Comparison of ENCODE assay signal across 11 mouse cellular contexts in the genomic region with DNA sequence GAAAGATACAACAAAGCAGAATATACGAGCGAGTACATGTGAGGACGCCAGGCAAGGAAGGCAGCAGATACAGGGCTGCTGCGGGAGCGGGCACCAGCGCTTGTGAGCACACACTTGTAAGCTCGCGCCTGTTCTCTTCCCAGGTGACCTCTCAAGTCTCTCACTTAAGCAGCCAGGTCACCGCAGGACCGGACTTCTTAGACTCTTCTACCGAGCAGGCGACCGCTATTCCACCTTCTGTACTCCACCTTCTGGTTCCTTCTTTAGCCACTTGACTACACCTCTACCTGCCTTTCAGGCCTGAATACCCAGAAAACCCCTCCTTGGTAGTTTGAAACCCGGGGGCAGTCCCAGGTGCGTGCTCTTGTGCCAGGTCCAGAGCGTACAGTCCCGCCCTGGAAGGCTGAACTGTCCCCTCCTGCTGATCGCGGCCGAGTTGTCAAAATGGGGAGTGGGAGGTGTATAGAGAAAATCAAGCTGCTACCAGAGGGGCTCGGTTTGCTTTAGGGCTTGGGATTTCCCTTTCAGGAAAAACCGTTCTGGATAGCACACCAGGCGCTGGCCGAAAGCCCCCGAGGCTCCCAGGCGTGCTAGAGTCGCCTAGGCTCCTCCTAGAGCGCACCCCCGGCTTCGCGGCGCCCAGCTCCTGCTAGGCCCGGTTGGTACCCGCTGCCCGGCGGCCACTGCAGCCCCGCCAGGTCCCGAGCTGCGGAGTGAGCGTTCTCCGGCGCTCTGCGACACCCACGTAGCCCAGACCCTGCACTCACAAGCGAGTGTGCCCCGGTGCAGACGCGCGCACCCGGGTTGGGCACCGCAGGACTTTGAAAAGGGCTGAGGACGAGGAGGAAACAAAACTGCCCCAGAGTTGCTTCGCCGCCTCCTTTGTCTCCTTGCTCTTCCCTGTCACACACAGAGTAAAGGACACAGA. TPM values are rescaled to one million over a fixed set of nuclear protein-coding genes. Genes with fewer than 3 reads are reported as not detected.
DNase-seq lines count a peak whose midpoint lies in the region; ATAC-seq and TF ChIP-seq lines count a peak whose summit lies in the region.
"Had no signal": no experiment of that assay in that cellular context is flagged by ENCODE, and none has a peak within 500 bp of the region (broad histone marks: within the 10 kb centered on the region; RNA-seq: fewer than 3 reads in every experiment).

No protein-coding gene starts in this region.

- peaks cover 25% of the 10 kb centered on the region for H3K27me3 ChIP-seq in kidney, adult 2 months (replicated peaks; ENCODE audit: control insufficient read depth, insufficient read depth, low read length)
- peaks cover 48% of the 10 kb centered on the region for H3K27me3 ChIP-seq in forebrain, embryonic 16.5 days (replicated peaks; ENCODE audit: control insufficient read depth, insufficient read depth, low read length)
- H3K27me3 ChIP-seq in midbrain, embryonic 15.5 days (replicated peaks), result peaks cover 73% of the 10 kb centered on the region

- ATAC-seq in forebrain, embryonic 16.5 days, result peak; percentile 16; the same call in 1 of the 2 replicates
- ATAC-seq in midbrain, embryonic 15.5 days (replicated peaks), result 0 out of 2 replicates have a peak, but pooled peaks have one; percentile 14

- DNase-seq in kidney, postnatal 10 days, result peak; percentile 22
- no peak for DNase-seq in kidney, adult 2 months
- DNase-seq in embryo, embryonic 11 days, result peak; percentile 62
- DNase-seq in adrenal gland, postnatal 4 days (ENCODE audit: low spot score in 2 of 2), result no peak
- no peak for DNase-seq in B cell, adult 2 months
- DNase-seq in spleen, postnatal 10 days (ENCODE audit: low spot score in 2 of 2), result no peak
- DNase-seq: cerebellum, adult 9-10 months; gastrocnemius, postnatal 10 days; layer of hippocampus, adult 9-11 months had no signal

- TF ChIP-seq CTCF in kidney, adult 2 months (conservative IDR thresholded peaks at IDR 0.05; ENCODE audit: insufficient read depth, insufficient read length, low read depth, low read length), result no peak

- no peaks in the 10 kb centered on the region for H3K4me1 ChIP-seq in kidney, adult 2 months (ENCODE audit: control insufficient read depth, insufficient read depth, low read length)
- H3K4me1 ChIP-seq in forebrain, embryonic 16.5 days (replicated peaks; ENCODE audit: control insufficient read depth, insufficient read depth, low read length), result peaks cover 10% of the 10 kb centered on the region
- H3K4me1 ChIP-seq in midbrain, embryonic 15.5 days, result peaks cover 6% of the 10 kb centered on the region; the same call in 1 of the 2 replicates

- H3K4me2 ChIP-seq in forebrain, embryonic 16.5 days (ENCODE audit: low read length), result no peak overlapping the region
- H3K4me2 ChIP-seq in midbrain, embryonic 15.5 days, result peak overlapping the region; percentile 11; the same call in 1 of the 2 replicates

- H3K9me3 ChIP-seq in forebrain, embryonic 16.5 days (ENCODE audit: control insufficient read depth, low read length), result no peaks in the 10 kb centered on the region
- no peaks in the 10 kb centered on the region for H3K9me3 ChIP-seq in midbrain, embryonic 15.5 days

- WGBS in kidney, adult 2 months, result 3% methylated on average over 54 of the region's 54 CpGs
- WGBS in forebrain, embryonic 16.5 days, result under 1% methylated on average over 54 of the region's 54 CpGs
- WGBS in midbrain, embryonic 15.5 days, result under 1% methylated on average over 54 of the region's 54 CpGs

- TF ChIP-seq POLR2A in kidney, adult 2 months (IDR thresholded peaks at IDR 0.05; ENCODE audit: low read depth, low read length), result no peak

- H3K36me3 ChIP-seq in kidney, adult 2 months (ENCODE audit: control insufficient read depth, insufficient read depth, low read length), result no peaks in the 10 kb centered on the region
- H3K36me3 ChIP-seq in forebrain, embryonic 16.5 days (ENCODE audit: control insufficient read depth, insufficient read depth), result no peaks in the 10 kb centered on the region
- no peaks in the 10 kb centered on the region for H3K36me3 ChIP-seq in midbrain, embryonic 15.5 days (replicated peaks)

- H3K9ac ChIP-seq in forebrain, embryonic 16.5 days (replicated peaks; ENCODE audit: low read depth, low read length), result no peak overlapping the region
- H3K9ac ChIP-seq in midbrain, embryonic 15.5 days, result no peak overlapping the region

- H3K27ac ChIP-seq in kidney, adult 2 months (ENCODE audit: insufficient read depth, low read depth, low read length), result no peak overlapping the region
- no peak overlapping the region for H3K27ac ChIP-seq in forebrain, embryonic 16.5 days (ENCODE audit: low read length)
- H3K27ac ChIP-seq in midbrain, embryonic 15.5 days, result 0 out of 2 replicates have a peak overlapping the region, but pooled peaks have one; percentile 34

- H3K4me3 ChIP-seq in kidney, adult 2 months (ENCODE audit: insufficient read depth, low read depth, low read length), result no peak overlapping the region
- H3K4me3 ChIP-seq in forebrain, embryonic 16.5 days (replicated peaks; ENCODE audit: low read length), result no peak overlapping the region
- peak overlapping the region; percentile 16; the same call in 1 of the 2 replicates for H3K4me3 ChIP-seq in midbrain, embryonic 15.5 days

RNA-seq across cellular contexts. Expression of gene Otp, which starts 2.0 kb away (rescaled TPM):
- not detected in 2 replicates for polyA plus RNA-seq in kidney, adult 2 months (2012; rRNA removed)
- polyA plus RNA-seq in forebrain, embryonic 16.5 days (2015; fragmentation: Nextera tagmentation; extraction: Ambion mirVana), result 0.61 and 2.6 TPM in 2 replicates
- polyA plus RNA-seq in midbrain, embryonic 15.5 days (2015; fragmentation: Nextera tagmentation; extraction: Ambion mirVana), result 2.3 and 4.7 TPM in 2 replicates
- not detected for total RNA-seq in adrenal gland, postnatal 4 days (2021)
- total RNA-seq: gastrocnemius, postnatal 10 days had no signal

Comparison
In these comparisons a context has a peak if more than half of its experiments do, and no peak if none do; other contexts are left out.
1. DNase-seq: peak in kidney, postnatal 10 days (single experiment) and embryo, embryonic 11 days (single experiment); none in kidney, adult 2 months (single experiment), adrenal gland, postnatal 4 days (0 of 2), B cell, adult 2 months (0 of 2) and spleen, postnatal 10 days (0 of 2).